Comparison of ENCODE assay signal across 8 mouse cellular contexts in genomic region chr3:27710648-27711428, GRCm38 (mm10). TPM values are rescaled to one million over a fixed set of nuclear protein-coding genes. Genes with fewer than 3 reads are reported as not detected.
DNase-seq lines count a peak whose midpoint lies in the region; ATAC-seq lines count a peak whose summit lies in the region.

Gene Fndc3b, minus strand, starts transcription at chr3:27711307.

- under 1% methylated on average over 74 of the region's 90 CpGs for WGBS in hindbrain, embryonic 15.5 days

- H3K4me3 ChIP-seq in hindbrain, embryonic 15.5 days, result peak within 1 kb of the TSS; percentile 98

- peak within 1 kb of the TSS; percentile 80 for H3K9ac ChIP-seq in hindbrain, embryonic 15.5 days

- peaks cover 11% of the 10 kb centered on the region; the same call in 1 of the 2 replicates for H3K4me1 ChIP-seq in hindbrain, embryonic 15.5 days (replicated peaks)

- H3K4me2 ChIP-seq in hindbrain, embryonic 15.5 days, result peak within 1 kb of the TSS; percentile 86

- H3K27ac ChIP-seq in hindbrain, embryonic 15.5 days (replicated peaks), result peak within 1 kb of the TSS; percentile 93

- ATAC-seq in hindbrain, embryonic 15.5 days (ENCODE audit: low FRiP score, low read depth), result peak; percentile 93

- no peaks in the 10 kb centered on the region for H3K27me3 ChIP-seq in hindbrain, embryonic 15.5 days

- no peaks in the 10 kb centered on the region for H3K9me3 ChIP-seq in hindbrain, embryonic 15.5 days

- H3K36me3 ChIP-seq in hindbrain, embryonic 15.5 days, result no peaks in the 10 kb centered on the region

- DNase-seq in R1 (ENCODE audit: low read depth, low spot score), result peak; percentile 96
- DNase-seq in cerebellum, postnatal 14 days, result peak; percentile 95 to 96
- DNase-seq in gastrocnemius, adult 18-20 months (ENCODE audit: low spot score), result peak; percentile 95
- peak; percentile 92 for DNase-seq in left cerebral cortex, adult 11 months (ENCODE audit: low spot score)
- peak; percentile 98 for DNase-seq in lung, postnatal 36 days
- DNase-seq in retina, embryonic 14.5 days (ENCODE audit: low spot score), result peak; percentile 96
- peak; percentile 80 to 84 for DNase-seq in thymus, postnatal 36 days

RNA-seq across cellular contexts. Expression of gene Fndc3b, which starts in this region (rescaled TPM):
- 10 to 100 TPM; 13.9 to 18.5 TPM for total RNA-seq in gastrocnemius, adult 18-20 months (2021)
- 7.5 and 8.5 TPM in 2 replicates for polyA plus RNA-seq in hindbrain, embryonic 15.5 days (2015; fragmentation: Nextera tagmentation; extraction: Ambion mirVana)

Comparison
In these comparisons a context has a peak if more than half of its experiments do, and no peak if none do; other contexts are left out.
1. Peak in every context shown above with its lines: DNase-seq, ATAC-seq, H3K4me3 ChIP-seq and H3K27ac ChIP-seq.